Mouse (Mus musculus) left cerebral cortex, postnatal 25 days (tissue): ENCODE results near the gene Gfpt1. TPM values are rescaled to one million over a fixed set of nuclear protein-coding genes. Genes with fewer than 3 reads are reported as not detected.
"Not testable (repeated sequence)": the region's sequence is repeated elsewhere in the genome, so short reads cannot be mapped to it uniquely, and the experiment has no call there.

ENCODE experiments used
- DNase-seq, 2 experiments: peaks; one replicate each; pipeline ENCODE4 v3.0.0; 2022; ENCODE audit warnings: low spot score in 2 of 2, mixed read lengths in 1 of 2
- intact Hi-C: fragments of 180-260 bp; cut with DNase I; formaldehyde crosslinking; loops from one replicate; pipeline ENCODE4 v1.15.1; 2025
- total RNA-seq, 2 experiments: library from RNA; stranded (reverse); gene quantifications; 2 replicates each; pipeline ENCODE4 v1.2.3; 2021

The Gfpt1 gene
- total RNA-seq: 10 to 100 TPM; 53.6 to 56.9 TPM

DNA sequence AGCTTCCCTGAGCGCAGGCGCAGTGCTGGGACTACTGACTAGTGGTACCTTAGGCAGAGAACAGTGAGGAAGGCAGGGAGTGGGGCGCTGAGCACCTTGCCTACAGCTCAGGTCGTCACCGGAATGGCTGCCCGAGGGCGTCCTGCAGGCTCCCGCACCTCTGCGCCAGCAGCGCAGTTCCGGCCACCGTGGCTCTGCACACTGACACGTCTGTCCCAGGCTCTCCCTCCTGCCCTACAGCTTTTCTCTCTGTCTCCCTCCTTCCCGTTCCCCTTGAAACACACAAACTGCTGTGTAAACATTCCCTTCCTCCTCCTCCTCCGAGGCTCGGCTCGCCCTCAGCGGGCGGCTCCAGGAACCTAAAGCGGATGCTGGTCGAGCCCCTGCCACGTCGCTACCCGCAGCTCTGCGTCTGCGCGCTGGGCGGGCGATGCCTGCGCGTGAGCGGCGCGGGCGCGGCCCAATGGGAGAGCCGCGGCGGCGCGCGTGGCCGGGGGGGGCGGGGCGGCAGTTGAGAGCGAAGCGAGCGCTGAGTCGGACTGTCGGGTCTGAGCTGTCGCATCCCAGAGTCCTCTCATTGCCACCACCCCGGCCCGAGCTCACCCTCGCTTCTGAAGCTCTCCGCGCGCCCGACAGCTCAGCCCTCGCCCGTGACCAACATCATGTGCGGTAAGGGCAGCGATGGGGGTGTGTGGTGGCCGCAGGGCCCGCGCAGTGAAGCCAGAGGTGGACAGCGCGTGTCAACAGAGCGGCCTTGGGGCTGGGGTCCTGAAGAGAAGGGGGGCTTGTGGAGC lies at the start of gene Gfpt1:
Gene Gfpt1 (plus strand): TSS at position 510 of the 794 bp plus-strand sequence.
- intact Hi-C loops: no loop called here

DNA sequence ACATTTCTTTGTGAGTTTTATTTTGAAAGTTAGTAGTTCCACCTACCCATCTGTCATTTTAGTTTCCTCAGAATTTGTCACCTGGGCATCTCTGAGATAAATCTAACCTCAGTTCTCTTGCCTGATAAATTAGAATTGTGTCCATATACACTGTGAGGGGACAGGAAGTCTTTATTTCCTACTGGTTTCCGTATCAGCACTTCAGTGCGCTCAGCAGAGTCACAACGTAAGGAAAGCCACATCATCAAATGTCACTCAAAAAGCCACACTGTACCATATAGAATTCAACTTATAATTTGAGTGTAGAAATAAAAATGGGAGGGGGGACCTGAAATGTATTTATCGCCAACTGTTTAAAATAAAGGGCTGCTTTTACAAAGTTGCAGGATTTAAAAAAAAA lies 48.4 kb upstream of the Gfpt1 start:
- intact Hi-C loops: no loop called here
- no peak for DNase-seq

More for the DNA sequence above, at the start of gene Gfpt1:
- DNase-seq: peak; percentile 96 to 97

DNA sequence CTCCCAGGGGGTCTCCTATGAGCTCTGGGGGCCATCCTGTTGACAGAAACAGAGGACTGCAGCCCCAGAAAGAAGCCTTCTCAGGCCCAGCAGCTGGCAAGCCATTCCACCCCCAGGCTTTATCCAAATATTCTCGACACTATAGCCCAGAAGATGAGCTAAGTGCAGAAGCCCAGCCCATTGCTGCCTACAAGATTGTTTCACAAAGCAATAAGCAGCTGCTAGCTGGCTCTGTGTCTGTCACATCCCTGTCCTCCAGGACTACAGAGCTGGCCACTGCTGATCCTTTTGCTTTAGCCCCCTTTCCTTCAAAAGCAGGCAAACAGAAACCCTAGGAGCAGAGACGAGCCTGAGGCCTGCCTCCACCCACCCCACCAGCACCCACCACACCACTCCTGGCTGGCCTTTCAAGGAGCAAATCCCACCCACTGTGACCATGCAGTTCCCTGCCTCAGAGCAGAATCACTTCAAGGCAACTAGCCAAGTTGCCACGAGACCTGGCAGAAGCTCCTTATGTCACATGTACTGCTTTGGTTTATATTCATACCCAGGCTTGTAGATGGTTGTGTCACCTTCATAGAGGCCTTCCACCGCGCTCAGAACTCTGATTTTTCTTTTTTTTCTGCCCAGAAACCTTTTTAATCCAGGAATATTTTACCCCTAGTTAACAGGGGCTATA lies 45.9 kb upstream of the Gfpt1 start:
- intact Hi-C loops: no loop called here
- peak; percentile 42 to 70 for DNase-seq

DNA sequence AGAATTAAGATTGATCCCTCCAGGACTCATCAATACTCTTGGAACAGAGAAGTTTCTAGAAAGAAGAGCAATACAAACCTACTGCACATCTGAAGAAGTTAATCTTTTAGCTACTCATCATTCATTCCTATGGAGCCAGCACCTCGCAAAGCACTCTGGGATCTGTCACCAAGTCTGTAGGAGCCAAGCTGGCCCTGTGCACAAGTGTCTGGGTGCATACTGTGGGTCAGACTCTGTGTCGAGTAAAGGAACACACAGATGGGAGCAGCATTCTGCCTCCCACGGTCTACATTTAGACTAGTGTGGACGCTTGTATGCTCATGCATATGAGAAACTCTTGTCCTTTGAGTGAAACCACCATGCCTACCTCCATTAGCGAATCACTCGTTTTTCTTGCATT lies 45.3 kb upstream of the Gfpt1 start:
- intact Hi-C loops: no loop called here
- peak in 1 of 2 experiments; percentile 40 for DNase-seq

DNA sequence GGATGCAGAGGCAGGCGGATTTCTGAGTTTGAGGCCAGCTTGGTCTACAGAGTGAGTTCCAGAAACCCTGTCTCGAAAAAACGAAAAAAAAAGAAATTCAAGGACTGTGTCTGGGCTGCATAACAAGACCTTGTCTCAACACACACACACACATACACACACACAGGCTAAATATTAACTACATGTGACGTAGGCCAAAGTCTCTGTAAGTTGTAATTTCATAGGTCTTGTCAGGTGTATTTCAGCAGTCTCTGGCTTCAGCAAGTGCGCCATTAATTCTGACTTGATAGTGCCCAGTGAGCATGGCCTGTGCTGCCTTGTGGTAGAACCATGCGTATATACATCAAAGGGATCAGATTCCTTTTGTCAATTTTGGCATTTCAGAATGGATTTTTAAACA lies 40.7 kb upstream of the Gfpt1 start:
- intact Hi-C loops: loop anchor here (5.0 kb wide), 2 partner anchors 150 to 185 kb away; no protein-coding TSS in a partner anchor
- DNase-seq: no peak

DNA sequence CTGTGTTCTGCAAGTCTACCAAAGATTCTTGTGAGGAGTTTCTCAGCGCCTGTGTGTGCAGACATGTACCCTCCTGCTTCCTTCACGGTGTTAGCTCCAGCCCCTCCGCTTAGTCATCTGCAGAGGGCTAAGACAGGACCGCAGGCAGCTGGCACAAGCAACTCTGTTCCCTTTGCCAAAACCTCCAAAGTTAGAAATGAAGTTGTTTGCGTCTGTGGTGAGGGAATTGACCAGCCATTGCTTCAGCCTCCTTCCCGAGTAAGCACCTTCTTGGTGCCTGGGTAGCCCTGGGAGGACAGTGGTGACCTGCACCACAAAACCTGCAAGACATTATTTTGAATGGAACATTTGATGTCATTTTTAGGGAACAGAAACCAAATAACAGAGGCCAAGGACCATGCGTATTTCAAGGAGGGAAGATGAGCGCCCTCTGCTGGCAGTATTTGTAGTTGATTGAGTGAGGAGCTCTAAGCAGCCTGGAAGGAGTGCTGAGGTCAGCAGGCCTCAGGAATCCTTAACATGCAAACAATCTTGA lies 40.1 kb upstream of the Gfpt1 start:
- intact Hi-C loops: loop anchor here (5.0 kb wide), 2 partner anchors 150 to 185 kb away; no protein-coding TSS in a partner anchor
- DNase-seq: peak; percentile 81 to 86

DNA sequence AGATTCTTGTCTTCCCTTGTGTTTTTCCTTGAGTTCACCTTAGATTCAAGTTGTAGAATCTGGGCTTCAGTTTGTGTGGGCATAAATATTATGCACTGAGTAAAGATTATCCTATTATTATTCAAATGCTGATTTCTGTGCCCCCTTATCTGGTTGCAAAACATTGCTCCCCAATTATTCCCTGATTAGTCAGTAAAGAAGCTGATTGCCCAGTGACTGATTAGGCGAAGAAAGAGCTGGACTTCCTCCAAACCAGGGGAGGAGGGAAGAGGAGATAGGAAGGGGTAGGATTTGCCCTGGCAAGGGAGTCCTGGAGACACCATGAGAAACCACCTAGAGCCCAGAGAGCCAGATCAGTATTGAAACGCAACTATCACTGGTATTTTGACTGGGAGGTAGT lies 38.5 kb upstream of the Gfpt1 start:
- intact Hi-C loops: loop anchor here (5.0 kb wide), 2 partner anchors 152 to 187 kb away; no protein-coding TSS in a partner anchor
- DNase-seq: no peak

DNA sequence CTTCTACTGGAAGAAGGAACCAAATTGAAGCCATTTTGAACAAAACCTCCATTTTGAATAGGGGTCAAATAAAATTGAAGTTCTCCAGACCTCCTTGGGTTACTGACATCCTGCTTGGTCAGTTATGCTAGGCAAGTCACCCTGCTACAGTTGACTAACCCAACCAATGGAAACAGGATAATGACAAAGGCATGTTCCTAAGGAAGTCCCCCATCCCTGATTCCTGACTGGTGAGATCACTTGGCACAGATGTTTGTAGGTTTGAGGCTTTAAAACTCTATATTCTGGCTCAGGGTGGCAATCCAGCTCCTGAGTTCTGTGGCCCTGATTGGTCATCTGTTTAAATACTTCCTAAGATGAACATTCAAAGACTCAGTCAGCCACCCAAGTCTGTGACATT lies 37.1 kb upstream of the Gfpt1 start:
- intact Hi-C loops: no loop called here
- no peak for DNase-seq

DNA sequence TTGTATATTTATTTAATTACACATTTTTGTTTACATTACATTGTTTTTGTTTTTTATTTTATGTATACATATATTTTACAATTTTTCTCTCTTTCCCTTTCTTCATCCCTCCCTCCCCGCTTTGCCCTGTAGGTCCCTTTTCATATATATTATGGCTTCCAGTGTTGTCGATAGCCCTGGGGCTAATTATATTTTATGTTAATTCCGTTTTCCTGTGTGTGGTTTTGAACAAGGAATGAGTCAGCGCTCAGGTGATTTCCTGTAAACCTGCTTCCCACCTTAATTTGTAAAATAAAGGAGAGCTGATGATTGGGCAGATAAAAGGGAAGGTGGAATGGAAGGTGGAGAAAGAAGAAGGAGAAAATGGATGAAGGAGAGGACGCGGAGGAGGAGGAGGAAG lies 33.8 kb upstream of the Gfpt1 start, which contains the start of gene Nfu1:
Gene Nfu1 (plus strand): TSS at position 350 of the 400 bp plus-strand sequence.
- intact Hi-C loops: no loop called here
- DNase-seq: no peak

DNA sequence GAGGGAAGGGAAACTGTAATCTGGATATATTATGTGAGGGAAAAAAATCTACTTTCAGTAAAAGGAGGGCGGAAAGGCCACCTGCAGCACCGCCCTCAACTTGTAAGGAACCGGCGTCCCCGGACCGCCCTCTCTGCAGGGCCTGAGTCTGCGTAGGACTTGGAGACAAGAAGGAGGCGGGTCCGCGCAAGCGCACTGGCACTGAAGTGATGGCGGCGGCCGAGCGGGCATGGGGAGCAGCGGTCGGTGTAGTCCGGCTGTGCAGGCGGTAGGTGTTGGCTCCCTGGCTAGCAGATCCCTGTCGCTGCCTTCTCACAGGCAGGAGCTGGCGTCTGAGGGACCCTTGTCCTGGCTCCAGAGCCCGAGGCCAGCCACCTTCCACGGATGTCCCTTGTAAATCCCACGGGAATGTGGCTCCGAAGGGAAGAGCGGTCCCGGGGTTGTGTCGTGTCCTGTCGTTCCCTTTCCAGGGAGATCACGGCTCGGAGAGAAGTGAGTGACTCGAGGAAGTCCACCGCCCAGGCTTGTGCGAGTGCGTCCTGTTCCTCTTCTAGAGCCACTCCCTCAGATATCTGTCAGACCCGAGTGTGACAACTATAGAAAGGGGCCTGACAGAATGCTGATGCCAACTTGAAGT lies 32.8 kb upstream of the Gfpt1 start:
- intact Hi-C loops: no loop called here

DNA sequence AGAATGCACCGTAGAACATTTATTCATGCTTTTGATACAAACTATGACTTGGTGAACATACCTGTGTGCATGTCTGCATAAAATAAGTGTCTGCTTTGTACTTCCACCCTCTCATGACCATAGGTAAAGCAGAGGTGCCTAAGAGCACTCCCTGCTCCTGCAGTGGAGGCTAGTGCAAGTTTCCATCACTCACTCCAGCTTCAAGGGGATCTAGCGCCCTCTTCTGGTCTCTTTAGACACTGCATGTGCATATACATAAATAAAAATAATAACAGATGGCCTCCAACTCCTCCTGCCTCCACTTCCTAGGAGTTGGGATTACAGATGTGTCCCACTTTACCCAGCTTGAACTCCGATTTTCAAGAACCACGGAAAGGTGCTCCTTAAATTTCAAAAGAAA lies 25.7 kb upstream of the Gfpt1 start:
- DNase-seq: peak in 1 of 2 experiments; percentile 54

More for the DNA sequence above, 32.8 kb upstream of the Gfpt1 start:
- DNase-seq: peak; percentile 93 to 95

DNA sequence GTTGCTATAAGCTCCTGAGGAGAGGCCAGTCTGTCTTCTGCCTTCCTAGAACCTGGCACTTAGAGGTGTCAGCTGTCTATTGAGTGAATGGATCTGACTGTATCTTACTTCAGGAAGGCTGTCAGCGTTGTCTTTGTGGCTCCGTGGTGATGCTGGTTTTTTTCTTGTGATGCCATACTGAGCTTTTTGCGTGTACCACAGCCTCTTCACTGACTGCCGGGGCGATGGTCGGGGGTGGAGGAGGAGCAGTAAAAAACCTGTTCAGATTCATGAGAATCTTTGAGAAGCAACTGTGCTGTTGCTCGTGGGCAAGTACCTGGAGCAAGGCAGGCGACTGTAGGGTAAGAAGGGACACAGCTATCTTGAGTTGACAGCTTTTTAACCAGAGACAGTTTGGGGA lies 23.8 kb upstream of the Gfpt1 start:
- peak in 1 of 2 experiments; percentile 50 for DNase-seq
- intact Hi-C loops: no loop called here

More for the DNA sequence above, 25.7 kb upstream of the Gfpt1 start:
- intact Hi-C loops: no loop called here

DNA sequence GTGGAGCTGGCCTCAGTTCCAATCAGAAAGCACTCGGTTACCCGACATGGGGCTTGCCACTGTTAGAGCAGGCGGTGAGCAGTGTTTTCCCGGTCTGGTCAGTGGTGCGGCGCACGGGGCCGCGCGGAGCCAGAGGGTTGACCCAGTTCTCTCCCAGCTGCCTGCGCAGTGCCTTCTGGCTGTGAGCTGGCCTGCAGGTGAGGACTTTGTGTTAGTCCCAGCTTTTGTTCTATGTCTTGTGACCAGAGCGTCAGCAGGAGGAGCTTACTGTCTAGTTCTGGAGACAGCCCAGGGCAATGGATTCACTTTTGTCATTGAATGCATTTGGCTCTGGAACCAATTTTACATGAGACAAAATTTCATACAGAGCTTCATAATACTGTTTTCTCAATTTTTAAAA lies 20.9 kb upstream of the Gfpt1 start:
- intact Hi-C loops: no loop called here
- no peak for DNase-seq

DNA sequence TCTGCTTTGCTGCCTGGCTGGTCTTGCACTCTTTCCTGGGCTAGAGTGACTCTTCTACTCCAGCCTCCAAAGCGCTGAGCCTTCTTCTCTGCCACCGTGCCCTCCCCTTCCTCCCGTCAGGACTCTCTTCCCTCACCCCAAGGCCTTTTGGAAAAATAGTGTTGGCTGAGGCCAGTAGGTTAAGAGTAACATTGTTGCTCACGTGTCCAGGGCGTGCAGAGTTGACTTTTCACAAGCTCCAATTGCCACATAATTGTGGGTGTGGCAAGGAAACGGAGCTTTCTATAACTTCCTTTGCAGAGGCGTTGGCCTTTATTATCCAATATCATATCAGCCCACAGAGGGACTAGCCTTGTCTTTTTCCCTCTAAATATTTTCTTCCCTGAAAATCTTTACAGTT lies 15.7 kb upstream of the Gfpt1 start:
- DNase-seq: no peak
- intact Hi-C loops: no loop called here

DNA sequence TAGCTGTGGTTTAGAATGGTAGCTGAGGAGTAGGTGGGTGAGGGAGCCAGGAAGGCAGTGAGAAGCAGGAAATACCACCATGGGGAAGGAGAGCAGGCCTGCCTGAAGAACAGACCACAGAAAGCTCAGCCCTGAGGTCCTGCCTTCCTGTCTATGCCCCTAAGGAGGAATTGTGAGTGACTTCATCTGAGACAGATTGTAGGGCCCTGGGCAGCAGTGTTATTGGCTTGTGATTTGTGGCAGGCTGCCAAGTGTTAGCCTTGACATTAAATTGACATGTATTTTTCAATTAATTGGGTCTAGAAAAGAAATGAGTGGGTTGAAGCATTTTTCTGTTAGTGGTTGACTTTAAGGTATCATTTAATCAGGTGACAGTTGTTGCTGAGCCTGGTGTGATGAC lies 13.8 kb upstream of the Gfpt1 start:
- intact Hi-C loops: no loop called here
- no peak for DNase-seq

DNA sequence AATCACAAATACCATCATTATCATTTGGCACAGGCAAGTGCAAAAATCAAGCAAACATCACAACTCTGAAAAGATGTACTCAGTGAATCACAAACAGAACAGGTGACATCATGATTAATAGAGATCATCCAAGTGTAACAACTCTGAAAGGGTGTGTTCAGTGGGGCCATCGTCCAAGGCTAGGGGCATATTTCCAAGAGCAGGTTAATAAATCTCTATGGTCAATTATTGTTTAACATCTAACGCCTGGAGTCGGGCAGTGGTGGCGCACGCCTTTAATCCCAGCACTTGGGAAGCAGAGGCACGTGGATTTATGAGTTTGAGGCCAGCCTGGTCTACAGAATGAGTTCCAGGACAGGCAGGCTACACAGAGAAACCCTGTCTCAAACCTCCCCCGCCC lies 11.3 kb upstream of the Gfpt1 start:
- DNase-seq, intact Hi-C loops: not testable (repeated sequence)

DNA sequence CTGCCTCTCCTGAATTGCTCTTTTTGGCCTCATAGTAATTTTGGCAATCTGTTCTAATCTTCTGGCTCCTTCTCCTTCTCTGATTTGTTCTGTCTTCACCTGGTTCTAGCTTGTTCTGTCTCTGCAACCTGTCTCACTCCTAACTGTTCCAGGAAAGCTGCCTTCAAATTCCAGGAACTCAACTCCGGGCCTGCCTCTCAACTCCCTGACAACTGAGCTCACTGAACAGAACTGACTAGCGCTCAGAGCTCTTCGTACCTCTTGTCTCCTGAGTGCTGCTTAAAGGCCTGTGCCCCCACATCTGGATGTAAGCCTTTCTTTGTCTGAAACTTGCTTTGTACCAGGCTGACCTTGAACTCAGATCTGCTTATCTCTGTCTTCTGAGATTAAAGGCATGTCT lies 10.2 kb upstream of the Gfpt1 start:
- no peak for DNase-seq
- intact Hi-C loops: no loop called here

DNA sequence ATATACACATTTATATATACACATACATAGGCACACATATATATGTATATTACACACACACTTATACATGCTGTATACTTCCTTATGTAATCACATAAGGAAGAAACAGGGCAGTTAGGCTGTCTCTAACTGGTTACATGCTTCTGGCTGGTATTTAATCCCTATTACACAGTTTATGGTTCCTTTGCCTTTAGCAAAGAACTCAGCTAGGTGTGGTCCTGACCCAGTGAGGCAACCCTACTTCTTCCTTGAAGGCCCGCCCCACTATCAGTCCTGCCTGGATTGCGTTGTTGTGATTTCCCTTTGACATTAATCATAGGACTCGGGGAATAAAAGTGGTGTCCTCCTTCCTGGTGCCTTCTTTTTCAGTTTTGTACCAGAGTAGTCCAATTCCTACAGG lies 8.3 kb upstream of the Gfpt1 start:
- no peak for DNase-seq
- intact Hi-C loops: no loop called here

DNA sequence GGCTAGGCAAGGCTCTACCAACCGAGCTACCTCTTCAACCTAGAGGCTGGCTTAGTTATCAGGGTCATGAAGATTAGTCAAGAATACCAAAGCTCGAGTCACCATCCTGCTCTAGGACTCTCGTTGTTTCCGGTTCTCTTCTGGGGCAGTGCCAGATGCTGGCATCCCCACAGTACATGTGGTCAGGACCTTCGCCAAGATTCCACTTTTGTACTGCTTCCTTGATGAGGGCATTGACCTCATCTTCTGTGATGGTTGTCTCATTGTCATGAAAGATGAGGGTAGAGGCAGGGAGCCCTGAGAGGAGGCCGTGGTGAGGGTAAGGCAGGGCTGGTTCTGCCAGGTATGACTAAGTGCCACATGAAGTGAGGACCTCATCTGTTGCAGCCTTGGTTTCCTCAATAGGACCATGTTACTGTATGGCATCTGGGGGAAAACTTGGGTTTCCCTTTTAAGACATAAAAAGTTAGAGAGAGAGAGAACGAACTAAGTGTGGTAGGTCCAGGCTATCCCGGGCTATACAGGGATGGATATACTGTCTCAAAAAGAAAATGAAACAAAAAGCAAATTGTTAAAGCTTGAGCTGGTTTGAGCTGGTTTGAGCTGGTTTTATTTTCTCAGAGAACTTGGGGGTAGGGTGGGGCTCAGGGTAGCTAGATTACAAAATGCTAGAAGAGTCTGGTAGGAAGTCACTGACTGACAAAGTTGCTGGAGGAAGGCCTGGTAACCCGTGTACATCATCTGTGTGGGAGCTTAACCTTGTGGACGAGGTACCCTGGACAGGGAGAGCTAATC lies 4.6 kb upstream of the Gfpt1 start:
- no peak for DNase-seq
- intact Hi-C loops: no loop called here
